Mouse (Mus musculus): ENCODE data around the gene Smc3. TPM values are rescaled to one million over a fixed set of nuclear protein-coding genes. Genes with fewer than 3 reads are reported as not detected.

The Smc3 gene
- total RNA-seq, 1 experiment from 2014 or later, result 212 TPM

DNA sequence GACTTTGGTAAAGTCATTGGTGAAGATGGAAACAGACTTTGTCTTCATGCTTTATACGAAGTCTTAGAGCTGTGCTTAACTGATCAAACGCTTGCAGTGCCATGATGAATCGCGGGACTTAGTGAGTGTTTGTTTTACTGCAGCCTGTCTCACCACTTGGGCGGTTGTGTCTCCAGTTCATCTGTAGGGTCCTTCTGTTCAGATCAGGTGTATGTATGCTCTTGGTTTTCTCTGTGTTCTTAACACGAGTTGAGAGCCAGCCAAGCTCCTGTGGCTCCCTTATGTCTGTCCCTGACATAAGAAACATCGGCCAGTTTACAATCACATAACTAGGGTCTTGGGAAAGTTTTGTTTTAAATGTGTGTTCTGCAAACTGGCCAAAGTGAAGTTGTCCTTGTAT lies 79.8 kb downstream of the Smc3 start:
- ATAC-seq (replicated peaks; ENCODE audit: low read depth, poor library complexity, severe bottlenecking), result no peak

DNA sequence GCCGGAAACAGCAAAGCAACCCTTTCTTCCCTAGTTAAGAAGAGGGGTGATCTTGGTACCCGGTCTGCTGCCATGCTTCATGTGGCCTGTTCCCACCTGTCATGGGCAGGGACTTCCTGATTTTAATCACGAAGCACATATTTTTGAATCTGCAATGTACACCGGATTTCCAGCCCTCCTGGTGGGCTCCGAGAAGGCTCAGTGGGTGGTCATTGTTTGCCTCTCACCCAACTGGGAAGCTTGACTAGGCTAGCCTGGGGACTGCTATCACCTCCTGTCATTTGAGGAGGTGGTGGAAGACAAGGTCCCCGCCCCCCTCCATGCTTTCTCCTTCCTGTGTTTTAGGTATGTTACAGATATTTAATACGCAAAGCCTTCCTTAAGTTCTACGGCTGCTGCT lies 82.2 kb downstream of the Smc3 start:
- no peak for ATAC-seq (replicated peaks; ENCODE audit: low read depth, poor library complexity, severe bottlenecking)

DNA sequence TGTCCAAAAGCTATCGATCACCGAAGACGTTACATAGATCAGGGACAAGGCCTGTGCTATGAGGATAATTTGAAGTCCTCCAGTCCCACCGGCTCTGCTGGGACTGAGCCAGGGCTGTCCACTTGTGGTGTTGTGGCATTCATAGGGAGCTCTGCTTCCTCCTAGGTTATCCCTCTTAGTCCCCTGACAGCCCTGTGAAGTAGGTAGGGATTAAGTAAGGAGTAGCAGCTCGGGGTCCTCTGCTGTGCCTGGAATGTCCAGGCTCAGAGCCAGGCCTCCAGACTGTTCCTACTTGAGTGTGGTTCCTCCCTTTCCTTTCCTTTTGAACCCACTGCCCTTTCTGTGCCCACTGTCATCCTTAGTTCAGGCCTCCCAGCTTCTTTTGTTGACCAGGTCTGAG lies 87.4 kb downstream of the Smc3 start:
- no peak for ATAC-seq (replicated peaks; ENCODE audit: low read depth, poor library complexity, severe bottlenecking)

DNA sequence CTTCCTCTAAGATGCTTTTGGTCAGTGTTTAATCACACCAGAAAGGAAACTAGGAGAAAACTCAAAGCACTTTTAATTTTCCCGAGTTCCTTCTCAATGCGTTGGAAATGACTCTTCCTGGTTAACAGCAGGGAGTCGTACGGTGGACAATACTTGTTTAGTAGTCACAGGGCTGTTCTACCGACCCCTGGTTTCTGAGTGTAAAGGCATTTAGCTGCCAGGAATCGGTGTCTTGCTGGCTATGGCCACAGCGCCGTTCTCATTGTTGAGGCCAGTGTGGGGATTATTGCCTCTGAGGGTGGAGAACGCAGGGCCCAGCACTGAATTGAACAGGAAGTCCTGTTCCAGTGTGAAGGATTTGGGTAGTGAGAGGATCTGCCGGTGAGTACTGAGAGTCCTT lies 90.6 kb downstream of the Smc3 start:
- ATAC-seq (replicated peaks; ENCODE audit: low read depth, poor library complexity, severe bottlenecking), result no peak

DNA sequence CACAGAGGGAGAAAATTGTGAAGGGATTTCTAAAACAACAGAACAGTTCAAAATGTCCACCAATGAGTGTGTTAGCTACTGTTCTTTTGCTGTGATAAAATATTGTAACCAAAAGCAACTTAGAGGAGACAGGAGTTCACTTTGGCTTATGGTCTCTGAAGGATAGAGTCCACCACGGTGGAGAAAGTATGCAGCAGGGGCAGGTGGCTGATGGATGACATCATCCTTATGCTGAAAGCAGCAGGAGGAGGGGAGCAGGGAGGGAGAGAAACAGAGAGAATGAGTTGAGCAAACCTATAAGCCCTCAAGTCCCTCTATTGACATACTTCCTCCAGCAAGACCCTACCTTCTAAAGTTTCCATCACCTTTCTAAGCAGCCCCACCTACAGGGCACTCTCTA lies 93.8 kb downstream of the Smc3 start:
- ATAC-seq (replicated peaks; ENCODE audit: low read depth, poor library complexity, severe bottlenecking), result no peak

Other genes starting within 250 kb of the Smc3 start
- not detected in 2 replicates for gene Gm10197, start 228.6 kb upstream of the Smc3 start, total RNA-seq (2017)
- gene Smndc1, start 209.8 kb upstream of the Smc3 start, total RNA-seq (2017), result 33.6 and 45.9 TPM in 2 replicates
- 16.6 and 19.8 TPM in 2 replicates for gene Dusp5, start 71.3 kb upstream of the Smc3 start, total RNA-seq (2017)
- 193 and 221 TPM in 2 replicates for gene Nutf2-ps1, start 11.3 kb upstream of the Smc3 start, total RNA-seq (2017)
- gene Rbm20, start 76.9 kb downstream of the Smc3 start, total RNA-seq (2017), result 0.69 TPM in 1 of 2 replicates, not detected in the other